Mouse (Mus musculus) E14TG2a.4 (cell line): ENCODE data around the gene Stag3.

Experiments used
- CTCF ChIP-seq: conservative IDR thresholded peaks from 2 replicates; pipeline ENCODE4 v1.5.1; 2014; ENCODE audit warnings: low read length
- POU5F1 ChIP-seq: IDR thresholded peaks from 2 replicates; pipeline ENCODE4 v1.6.1; 2014; ENCODE audit warnings: low read length, borderline replicate concordance

DNA sequence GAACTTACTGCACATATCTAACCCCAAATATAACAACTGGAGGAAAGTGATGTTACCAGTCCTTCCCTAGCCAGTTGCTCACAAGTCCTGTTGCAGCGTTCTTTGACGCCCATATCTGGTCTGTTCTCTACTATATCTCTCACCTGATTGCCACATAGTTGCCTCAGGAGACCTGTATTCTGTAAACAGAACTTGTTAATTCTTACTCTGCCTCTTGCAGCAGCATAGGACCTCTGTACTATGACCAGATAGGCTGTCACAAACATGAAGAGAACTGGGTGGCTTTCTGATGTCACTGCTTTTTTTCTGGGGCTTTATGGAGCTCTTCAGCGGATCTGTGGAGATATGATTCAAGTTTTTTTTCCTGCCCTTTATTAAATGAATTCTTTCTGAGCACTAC lies 32.8 kb downstream of the Stag3 start:
- TF ChIP-seq CTCF (no peak), POU5F1 (no peak)
